Mouse (Mus musculus) adrenal gland, adult 2 months (tissue): ENCODE data around the gene Pnpla1. TPM values are rescaled to one million over a fixed set of nuclear protein-coding genes. Genes with fewer than 3 reads are reported as not detected.
A peak's percentile ranks its signal among the peaks of the same experiment; 100 is the strongest.

ENCODE experiments used
- DNase-seq: peaks from one replicate; pipeline ENCODE4 v3.0.0; 2021
- polyA plus RNA-seq: library from polyadenylated mRNA; depleted of rRNA; stranded (reverse); fragments of >200 nt; gene quantifications from 2 replicates; pipeline ENCODE4 v1.2.3, GENCODE M21; 2012
- total RNA-seq, 2 experiments: library from RNA; stranded (reverse); gene quantifications; 2 replicates each; pipeline ENCODE4 v1.2.3; 2021

Gene Pnpla1
- total and polyA plus RNA-seq, 3 experiments, result 0.09 to 0.52 TPM; not detected in 1

- peak; percentile 58 for DNase-seq
These were observed 27.0 kb downstream of the Pnpla1 start for GRCm38 (mm10) chr17:28885231-28885630.

DNA sequence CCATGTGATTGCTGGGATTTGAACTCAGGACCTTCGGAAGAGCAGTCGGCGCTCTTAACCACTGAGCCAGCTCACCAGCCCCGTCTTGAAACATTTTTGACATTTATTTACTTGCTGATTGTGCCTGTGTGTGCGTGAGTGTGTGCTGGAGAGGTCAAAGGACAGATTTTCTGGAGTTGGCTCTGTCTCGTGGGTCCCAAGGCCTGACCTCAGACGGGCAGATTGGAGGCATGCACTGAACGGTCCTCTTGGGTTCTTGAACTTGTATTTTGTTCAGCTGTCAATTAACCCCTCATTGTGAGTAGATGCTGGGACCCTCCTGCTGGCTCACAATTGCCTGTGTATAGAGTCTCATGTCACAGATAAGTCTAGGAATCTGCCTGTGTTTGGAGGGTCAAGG is 28.1 kb downstream of the Pnpla1 start:
- DNase-seq, result no peak

- DNase-seq, result no peak
These were observed 36.0 kb downstream of the Pnpla1 start for GRCm38 (mm10) chr17:28894050-28894767.

- no peak for DNase-seq
These were observed 37.1 kb downstream of the Pnpla1 start for GRCm38 (mm10) chr17:28895217-28895875.

GRCm38 (mm10) chr17:28896095-28896780 is 38.0 kb downstream of the Pnpla1 start:
- DNase-seq, result no peak

DNA sequence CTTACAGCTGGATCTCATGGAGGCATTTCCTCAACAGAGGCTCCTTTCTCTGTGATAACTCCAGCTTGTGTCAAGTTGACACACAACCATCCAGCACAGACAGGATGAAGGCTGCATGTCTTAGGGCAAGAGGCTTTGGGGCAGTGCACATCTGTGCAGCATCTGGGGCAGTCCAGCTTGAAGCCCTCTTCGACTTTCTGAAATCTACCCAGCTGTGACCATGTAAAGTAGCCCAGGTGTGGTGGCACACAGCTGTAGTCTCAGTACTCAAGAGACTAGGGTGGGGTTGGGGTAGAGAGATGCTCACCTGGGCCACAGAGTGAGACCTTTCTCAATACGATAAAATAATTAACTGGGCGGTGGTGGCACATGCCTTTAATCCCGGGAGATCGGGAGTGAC is 39.6 kb downstream of the Pnpla1 start:
- no peak for DNase-seq

DNA sequence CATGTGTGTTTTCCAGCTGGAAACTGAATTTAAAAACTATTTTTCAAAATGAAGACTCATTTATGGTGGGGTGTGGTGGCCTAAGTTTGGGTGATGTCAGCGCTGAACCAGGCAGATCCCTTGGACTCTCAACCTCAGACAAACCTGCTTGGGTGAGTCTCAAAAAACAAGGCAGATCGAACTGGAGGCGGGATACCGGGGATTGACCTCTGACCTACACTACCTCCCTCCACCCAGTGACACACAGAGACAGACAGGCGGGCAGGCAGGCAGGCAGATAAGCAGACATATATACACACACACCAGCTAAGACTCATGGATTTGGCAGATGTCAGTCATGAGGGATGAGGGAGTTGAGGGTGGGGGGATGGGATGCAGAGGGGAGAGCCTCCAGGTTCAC is 40.0 kb downstream of the Pnpla1 start:
- no peak for DNase-seq

DNA sequence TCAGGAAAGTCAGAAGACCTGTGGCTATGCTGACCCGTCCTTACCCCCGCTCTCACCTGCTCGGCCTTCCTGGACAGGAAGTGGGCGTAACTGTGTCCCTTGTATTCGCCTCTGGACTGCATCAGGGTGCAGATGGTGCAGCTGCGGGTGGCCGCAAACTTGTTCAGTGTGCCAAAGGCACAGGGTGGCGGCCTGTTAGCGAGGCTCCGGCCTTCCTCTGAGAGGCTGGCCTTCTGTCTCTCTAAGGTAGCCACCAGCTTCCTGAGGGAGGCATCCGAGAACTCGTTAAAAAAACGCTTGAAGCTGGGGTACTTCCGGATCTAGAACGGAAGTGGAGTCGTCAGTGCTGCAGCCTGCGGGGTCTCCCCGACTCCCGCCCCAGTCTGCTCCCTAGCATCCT is 41.2 kb downstream of the Pnpla1 start:
- DNase-seq, result no peak

DNA sequence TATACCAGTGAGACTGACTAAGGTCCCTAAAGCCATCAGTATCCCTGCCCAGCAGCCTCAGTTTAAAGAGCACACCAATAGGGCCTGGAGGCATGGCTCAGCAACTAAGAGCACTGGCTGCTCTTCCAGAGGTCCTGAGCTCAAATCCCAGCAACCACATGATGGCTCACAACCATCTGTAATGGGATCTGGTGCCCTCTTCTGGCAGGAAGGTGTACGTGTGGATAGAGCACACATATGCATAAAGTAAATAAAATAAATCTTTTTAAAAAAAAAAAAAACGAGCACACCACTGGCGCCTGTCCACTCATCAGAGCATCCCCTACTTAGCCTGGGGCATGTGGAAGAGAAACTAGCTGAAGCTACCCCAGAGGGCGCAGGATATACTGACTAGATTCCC is 43.3 kb downstream of the Pnpla1 start:
- no peak for DNase-seq

- peak; percentile 64 for DNase-seq
These were observed 46.5 kb downstream of the Pnpla1 start for GRCm38 (mm10) chr17:28904546-28905376.

- DNase-seq, result no peak
These were observed 47.2 kb downstream of the Pnpla1 start for GRCm38 (mm10) chr17:28905377-28905916.

DNA sequence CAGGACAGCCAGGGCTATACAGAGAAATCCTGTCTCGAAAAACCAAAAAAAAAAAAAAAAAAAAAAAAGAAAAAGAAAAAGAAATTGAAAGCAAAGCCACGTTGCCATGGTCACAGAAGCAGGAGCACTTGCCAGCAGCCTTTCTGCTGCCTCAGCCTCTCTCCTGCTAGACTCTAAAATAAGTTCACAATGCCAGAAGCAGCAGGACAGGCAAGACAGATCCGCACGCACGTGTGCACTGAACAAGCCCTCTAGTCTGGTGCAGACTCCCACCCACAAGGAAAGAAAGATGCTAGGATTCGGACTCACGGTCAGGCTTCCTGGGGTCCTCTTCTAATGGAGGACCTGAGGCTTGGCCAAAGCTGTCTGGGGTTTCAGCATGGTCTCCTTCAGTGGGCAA is 49.7 kb downstream of the Pnpla1 start:
- no peak for DNase-seq

DNA sequence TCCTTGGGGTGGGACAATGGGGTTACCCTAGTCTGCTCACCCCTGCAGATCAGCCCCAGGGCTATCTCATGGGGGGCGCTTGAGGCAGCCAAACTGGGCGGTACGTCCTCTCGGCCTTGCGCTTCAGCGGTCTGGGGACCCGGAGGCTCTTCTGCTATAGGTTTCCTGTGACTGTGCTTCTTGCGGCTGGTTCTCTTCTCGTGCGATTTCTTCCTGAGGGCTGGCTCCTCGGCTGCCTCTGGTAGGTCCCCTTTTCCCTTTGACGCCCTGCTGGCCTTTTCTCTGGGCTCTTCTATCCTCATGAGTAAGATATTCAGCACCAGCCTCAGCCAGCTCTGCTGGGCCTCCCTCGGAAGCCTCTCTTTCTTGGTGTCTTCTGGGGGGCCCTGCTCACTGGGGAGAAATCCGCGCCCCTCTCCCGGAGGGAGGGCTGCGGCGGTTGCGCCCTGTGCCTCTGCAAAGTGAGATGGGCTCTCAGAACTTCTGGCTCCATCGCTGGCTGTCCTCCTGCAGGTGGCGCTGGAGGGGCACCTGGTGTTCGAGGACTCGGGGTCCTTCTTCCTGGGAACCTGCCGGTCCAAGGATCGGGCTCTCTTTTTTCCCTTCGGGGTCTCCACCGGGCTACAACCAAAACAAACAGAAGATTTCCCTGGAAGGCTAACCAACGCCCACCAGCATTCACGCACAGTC is 51.2 kb downstream of the Pnpla1 start:
- no peak for DNase-seq

GRCm38 (mm10) chr17:28910139-28910538 is 51.9 kb downstream of the Pnpla1 start:
- DNase-seq, result no peak

DNA sequence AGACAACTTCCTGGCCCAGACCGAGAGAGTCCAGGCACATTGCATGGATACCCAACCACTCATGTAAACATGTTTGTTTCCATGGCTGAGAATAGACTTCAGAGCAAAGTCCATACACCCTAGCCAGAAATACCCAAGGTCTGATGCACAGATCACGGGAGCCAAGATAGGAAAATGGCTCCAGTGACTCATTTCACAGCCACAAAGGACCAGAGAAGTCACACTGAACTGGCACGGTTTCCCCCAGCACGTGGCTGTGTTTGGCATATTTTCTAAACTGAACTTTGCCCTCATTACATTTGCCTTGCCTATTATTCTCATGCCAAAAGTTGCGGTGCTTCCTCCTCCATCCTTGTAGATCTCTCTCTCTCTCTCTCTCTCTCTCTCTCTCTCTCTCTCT is 55.0 kb downstream of the Pnpla1 start:
- peak; percentile 79 for DNase-seq

DNA sequence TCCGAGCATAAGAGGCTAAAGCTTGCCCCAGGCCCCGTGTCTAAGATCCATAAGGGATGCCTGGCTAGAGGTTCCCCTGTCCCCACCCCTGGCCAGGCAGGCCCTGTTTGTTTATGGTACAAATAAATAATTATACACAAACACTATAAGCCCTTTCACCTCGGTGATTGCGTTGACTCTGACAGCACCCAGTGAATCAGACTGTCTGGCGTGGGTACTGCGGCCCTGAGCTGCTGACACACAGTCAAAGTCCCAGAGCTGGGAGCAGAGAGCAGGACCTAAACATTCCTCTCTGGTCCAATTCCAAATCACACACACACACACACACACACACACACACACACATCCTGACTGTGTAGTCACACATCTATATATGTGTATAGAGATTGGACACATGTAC is 55.7 kb downstream of the Pnpla1 start:
- peak; percentile 61 for DNase-seq

- no peak for DNase-seq
These were observed 56.9 kb downstream of the Pnpla1 start, which contains the start of gene 4930539E08Rik for GRCm38 (mm10) chr17:28915060-28915628. Gene 4930539E08Rik, minus strand, starts transcription at chr17:28915324.

- no peak for DNase-seq
These were observed 58.3 kb downstream of the Pnpla1 start for GRCm38 (mm10) chr17:28916520-28916919.

GRCm38 (mm10) chr17:28921086-28921485 is 62.9 kb downstream of the Pnpla1 start:
- peak; percentile 53 for DNase-seq

DNA sequence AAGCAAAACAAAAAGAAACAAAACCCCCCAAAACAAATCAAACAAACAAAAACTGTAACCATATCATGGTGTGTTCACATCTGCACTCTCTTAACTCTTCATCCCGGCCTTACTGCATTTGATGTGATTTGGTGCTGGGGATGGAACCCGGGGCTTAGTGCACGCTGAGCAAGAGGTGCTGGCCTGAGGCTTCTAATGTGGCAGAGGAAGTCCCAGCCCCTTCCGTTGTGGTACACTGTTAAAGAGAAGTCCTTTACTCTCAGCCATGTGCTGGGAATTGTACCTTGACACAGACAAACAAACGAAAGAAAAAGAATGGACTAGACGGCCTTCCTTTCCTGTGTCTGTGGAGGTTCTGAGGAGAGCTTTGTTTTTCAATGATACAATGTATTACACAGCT is 63.9 kb downstream of the Pnpla1 start:
- no peak for DNase-seq
